Mouse (Mus musculus) hindbrain, embryonic 16.5 days (tissue): ENCODE measurements around the gene Coro2b. TPM values are rescaled to one million over a fixed set of nuclear protein-coding genes. Genes with fewer than 3 reads are reported as not detected.
A peak's percentile ranks its signal among the peaks of the same experiment; 100 is the strongest.

Experiments
- ATAC-seq: fragments of 200-750 bp; cut with Nextera tagmentation; 2 replicates; pipeline ENCODE4 v1.8.0; 2017; ENCODE audit warnings: moderate TSS enrichment, moderate library complexity
- H3K27ac ChIP-seq: fragments of 300-500 bp; sonication (generic); 2 replicates; pipeline ENCODE4 v1.5.1; 2014; ENCODE audit warnings: low read depth, mild to moderate bottlenecking, control low read depth, low read length, moderate library complexity
- H3K27me3 ChIP-seq: fragments of 300-500 bp; sonication (generic); replicated peaks from 2 replicates; pipeline ENCODE4 v1.6.1; 2014; ENCODE audit warnings: low read length; ENCODE audit not compliant: control insufficient read depth, insufficient read depth
- H3K36me3 ChIP-seq: fragments of 300-500 bp; sonication (generic); 2 replicates; pipeline ENCODE4 v1.6.1; 2014; ENCODE audit warnings: mild to moderate bottlenecking, low read length, moderate library complexity, mixed read lengths; ENCODE audit not compliant: control insufficient read depth, insufficient read depth
- H3K4me1 ChIP-seq: fragments of 300-500 bp; sonication (generic); 2 replicates; pipeline ENCODE4 v1.6.1; 2014; ENCODE audit warnings: low read depth, low read length; ENCODE audit not compliant: control insufficient read depth, insufficient read depth
- H3K4me2 ChIP-seq: fragments of 300-500 bp; sonication (generic); 2 replicates; pipeline ENCODE4 v1.6.1; 2014; ENCODE audit warnings: mild to moderate bottlenecking, low read length, control low read depth, moderate library complexity
- H3K4me3 ChIP-seq: fragments of 300-500 bp; sonication (generic); 2 replicates; pipeline ENCODE4 v1.5.1; 2014; ENCODE audit warnings: mild to moderate bottlenecking, low read length, control low read depth, moderate library complexity
- H3K9ac ChIP-seq: fragments of 300-500 bp; sonication (generic); 2 replicates; pipeline ENCODE4 v1.6.1; 2014; ENCODE audit warnings: low read depth, mild to moderate bottlenecking, control low read depth, low read length, moderate library complexity
- H3K9me3 ChIP-seq: fragments of 300-500 bp; sonication (generic); 2 replicates; pipeline ENCODE4 v1.6.1; 2014; ENCODE audit warnings: mild to moderate bottlenecking, low read length, moderate library complexity; ENCODE audit not compliant: control insufficient read depth
- WGBS: fragments of 180-500 bp; shearing (Covaris S2); extraction: QIAGEN DNeasy Blood & Tissue Kit; methylation state at CpG from one replicate; pipeline ENCODE4 v1.1.7; 2014; 5-methylcytosine and 5-hydroxymethylcytosine counted together
- polyA plus RNA-seq: library from polyadenylated mRNA; unstranded; fragments of >200 nt; fragmentation: Nextera tagmentation; extraction: Ambion mirVana; gene quantifications from 2 replicates; pipeline ENCODE4 v1.2.1, GENCODE M21; 2015

Gene Coro2b
- polyA plus RNA-seq, 1 experiment from 2014 or later, result 37.5 TPM

DNA sequence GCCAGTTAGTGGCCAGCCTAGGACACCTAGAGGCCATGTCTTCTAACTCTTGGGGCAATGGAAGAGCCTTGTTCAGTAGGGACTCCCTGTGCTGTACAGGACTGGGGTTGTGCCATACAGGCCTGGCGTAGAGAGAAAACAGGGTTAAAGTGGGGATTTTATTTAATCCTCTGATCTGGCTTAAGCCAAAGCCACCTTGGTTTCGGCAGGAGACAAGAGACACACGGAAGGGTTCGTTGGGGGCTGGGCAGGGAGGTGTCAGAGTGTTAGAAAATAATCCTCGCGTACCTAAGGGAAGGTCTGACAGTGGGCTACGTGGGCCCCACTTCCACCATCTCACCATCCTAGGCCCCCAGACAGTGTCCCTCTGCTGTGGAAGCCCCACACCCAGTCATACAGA is 2.2 kb downstream of the Coro2b start:
- H3K4me2 ChIP-seq, result peak overlapping the region; percentile 84
- H3K9ac ChIP-seq, result peak overlapping the region; percentile 96
- H3K27ac ChIP-seq, result no peak overlapping the region
- H3K4me1 ChIP-seq, result peaks cover 69% of the 10 kb centered on the region
- H3K4me3 ChIP-seq, result no peak overlapping the region
- no peak for ATAC-seq
- H3K36me3 ChIP-seq, result no peaks in the 10 kb centered on the region
- no peaks in the 10 kb centered on the region for H3K27me3 ChIP-seq
- H3K9me3 ChIP-seq, result no peaks in the 10 kb centered on the region
- 81% methylated on average over 7 of the region's 7 CpGs for WGBS

- no peaks in the 10 kb centered on the region for H3K9me3 ChIP-seq
- H3K4me3 ChIP-seq, result no peak overlapping the region
- H3K4me2 ChIP-seq, result peak overlapping the region; percentile 84; the same call in 1 of the 2 replicates
- no peak for ATAC-seq
- peaks cover 67% of the 10 kb centered on the region for H3K4me1 ChIP-seq
- no peak overlapping the region; the same call in 1 of the 2 replicates for H3K9ac ChIP-seq
- H3K27ac ChIP-seq, result no peak overlapping the region
- 79% methylated on average over 2 of the region's 2 CpGs for WGBS
- H3K36me3 ChIP-seq, result no peaks in the 10 kb centered on the region
- no peaks in the 10 kb centered on the region for H3K27me3 ChIP-seq
Measured at GRCm38 (mm10) chr9:62534158-62534557, 2.7 kb downstream of the Coro2b start.

DNA sequence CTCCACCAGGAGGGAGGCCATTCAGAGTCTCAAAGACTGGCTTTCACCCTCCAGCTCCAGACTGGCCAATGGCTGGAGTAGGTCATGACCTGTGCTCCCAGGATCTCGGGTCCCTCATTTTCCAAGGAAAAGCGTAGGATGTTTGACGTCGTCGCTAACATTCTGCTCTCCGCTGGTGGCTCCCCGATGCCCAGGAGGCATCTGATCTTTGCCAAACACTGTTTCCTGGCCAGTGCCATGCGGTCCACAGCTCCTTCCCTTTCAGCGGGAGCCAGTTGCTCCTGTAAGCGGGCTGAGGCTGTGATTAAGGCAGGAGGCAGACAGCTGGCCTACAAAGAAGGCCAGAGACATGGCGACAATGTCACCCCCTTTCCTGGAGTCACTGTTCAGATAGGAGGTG is 4.0 kb downstream of the Coro2b start:
- Histone ChIP-seq H3K4me1 (peaks cover 69% of the 10 kb centered on the region), H3K9ac (peak overlapping the region; percentile 47), H3K9me3 (no peaks in the 10 kb centered on the region), H3K4me2 (0 out of 2 replicates have a peak overlapping the region, but pooled peaks have one; percentile 22), H3K27me3 (no peaks in the 10 kb centered on the region), H3K4me3 (no peak overlapping the region), H3K27ac (peak overlapping the region; percentile 88), H3K36me3 (no peaks in the 10 kb centered on the region)
- ATAC-seq, result no peak
- 35% methylated on average over 11 of the region's 11 CpGs for WGBS

- Histone ChIP-seq H3K27ac (peak overlapping the region; percentile 88), H3K27me3 (no peaks in the 10 kb centered on the region), H3K9me3 (no peaks in the 10 kb centered on the region), H3K36me3 (no peaks in the 10 kb centered on the region), H3K9ac (peak overlapping the region; percentile 47), H3K4me1 (peaks cover 65% of the 10 kb centered on the region), H3K4me2 (peak overlapping the region; percentile 22), H3K4me3 (no peak overlapping the region)
- WGBS, result 11% methylated on average over 11 of the region's 12 CpGs
- peak; percentile 73 for ATAC-seq
Measured at GRCm38 (mm10) chr9:62531459-62532275, 5.2 kb downstream of the Coro2b start.

GRCm38 (mm10) chr9:62528527-62528926 is 8.3 kb downstream of the Coro2b start:
- WGBS, result 78% methylated on average over 11 of the region's 11 CpGs
- Histone ChIP-seq H3K9ac (no peak overlapping the region), H3K27me3 (no peaks in the 10 kb centered on the region), H3K4me2 (no peak overlapping the region), H3K4me3 (no peak overlapping the region), H3K27ac (no peak overlapping the region), H3K36me3 (no peaks in the 10 kb centered on the region), H3K4me1 (peaks cover 77% of the 10 kb centered on the region), H3K9me3 (no peaks in the 10 kb centered on the region)
- ATAC-seq, result no peak

DNA sequence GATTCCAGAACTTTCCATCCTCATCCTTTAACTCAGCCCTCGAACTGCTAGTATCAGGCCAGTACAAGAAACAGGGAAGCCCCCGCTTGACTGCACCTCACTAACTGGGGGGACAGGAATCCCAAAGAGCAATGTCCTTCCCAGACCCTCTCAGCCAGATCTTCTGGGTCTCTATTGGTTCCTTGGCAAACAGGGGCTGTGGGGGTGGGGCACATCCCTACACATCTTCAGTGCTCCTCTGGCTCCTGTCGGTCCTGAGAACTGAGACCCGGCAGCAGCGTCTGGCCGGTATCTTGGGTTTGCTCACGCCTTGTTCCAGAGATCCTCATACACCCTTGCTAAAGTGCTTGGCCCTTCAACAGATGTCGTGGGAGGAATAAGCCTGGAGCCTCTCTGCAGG is 10.0 kb downstream of the Coro2b start:
- no peak for ATAC-seq
- 0 out of 2 replicates have a peak overlapping the region, but pooled peaks have one; percentile 22 for H3K9ac ChIP-seq

GRCm38 (mm10) chr9:62526451-62526850 is 10.4 kb downstream of the Coro2b start:
- no peak overlapping the region for H3K4me2 ChIP-seq
- no peaks in the 10 kb centered on the region for H3K36me3 ChIP-seq
- peaks cover 75% of the 10 kb centered on the region for H3K4me1 ChIP-seq
- no peaks in the 10 kb centered on the region for H3K9me3 ChIP-seq
- H3K27me3 ChIP-seq, result no peaks in the 10 kb centered on the region
- WGBS, result 4% methylated on average over 3 of the region's 3 CpGs
- ATAC-seq, result peak; percentile 93
- 0 out of 2 replicates have a peak overlapping the region, but pooled peaks have one; percentile 22 for H3K9ac ChIP-seq
- H3K27ac ChIP-seq, result peak overlapping the region; percentile 84
- no peak overlapping the region for H3K4me3 ChIP-seq

More for the DNA sequence above, 10.0 kb downstream of the Coro2b start:
- H3K4me3 ChIP-seq, result no peak overlapping the region
- 66% methylated on average over 8 of the region's 8 CpGs for WGBS
- H3K36me3 ChIP-seq, result no peaks in the 10 kb centered on the region
- no peaks in the 10 kb centered on the region for H3K27me3 ChIP-seq
- no peak overlapping the region for H3K4me2 ChIP-seq
- H3K9me3 ChIP-seq, result no peaks in the 10 kb centered on the region
- peak overlapping the region; percentile 84 for H3K27ac ChIP-seq
- H3K4me1 ChIP-seq, result peaks cover 75% of the 10 kb centered on the region

DNA sequence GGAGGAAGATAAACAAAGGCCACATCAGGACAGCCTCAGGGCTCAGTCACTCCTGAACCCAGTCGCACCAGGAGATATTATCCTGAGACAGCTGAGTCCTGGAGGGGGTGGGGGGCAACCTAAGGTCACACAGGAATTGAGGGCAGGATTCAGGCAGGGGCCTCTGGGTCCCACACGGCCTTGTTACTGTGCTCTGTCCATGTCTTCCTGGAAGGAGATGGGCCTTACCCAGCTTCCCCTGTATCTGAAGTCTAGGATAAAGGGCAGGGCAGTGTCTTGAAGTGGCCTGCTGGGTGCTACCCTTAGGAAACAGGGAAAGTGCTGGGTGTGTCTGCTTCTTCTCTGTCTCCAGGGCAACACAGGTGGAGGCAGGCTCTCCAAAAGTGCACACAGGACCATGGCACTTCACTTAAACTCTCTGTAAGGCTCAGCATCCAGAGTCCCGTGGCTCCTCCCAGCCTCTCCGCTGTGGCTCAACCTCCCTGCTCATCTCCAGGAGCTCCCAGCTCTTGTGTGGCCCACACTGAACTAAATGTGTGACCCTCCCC is 12.0 kb downstream of the Coro2b start:
- H3K9ac ChIP-seq, result peak overlapping the region; percentile 27; the same call in 1 of the 2 replicates

GRCm38 (mm10) chr9:62522791-62523471 is 13.9 kb downstream of the Coro2b start:
- Histone ChIP-seq H3K9ac (no peak overlapping the region), H3K4me2 (no peak overlapping the region), H3K27me3 (no peaks in the 10 kb centered on the region), H3K27ac (peak overlapping the region; percentile 71), H3K4me3 (no peak overlapping the region), H3K36me3 (no peaks in the 10 kb centered on the region), H3K4me1 (peaks cover 85% of the 10 kb centered on the region), H3K9me3 (no peaks in the 10 kb centered on the region)
- WGBS, result 35% methylated on average over 15 of the region's 15 CpGs
- no peak for ATAC-seq

More for the DNA sequence above, 12.0 kb downstream of the Coro2b start:
- 63% methylated on average over 4 of the region's 4 CpGs for WGBS
- ATAC-seq, result no peak
- no peak overlapping the region for H3K4me3 ChIP-seq
- peak overlapping the region; percentile 84 for H3K27ac ChIP-seq
- H3K36me3 ChIP-seq, result no peaks in the 10 kb centered on the region
- no peak overlapping the region for H3K4me2 ChIP-seq
- H3K4me1 ChIP-seq, result peaks cover 75% of the 10 kb centered on the region
- H3K27me3 ChIP-seq, result no peaks in the 10 kb centered on the region
- no peaks in the 10 kb centered on the region for H3K9me3 ChIP-seq
